Mouse (Mus musculus) kidney, postnatal 0 days (tissue): ENCODE measurements around the gene Cdk8. TPM values are rescaled to one million over a fixed set of nuclear protein-coding genes. Genes with fewer than 3 reads are reported as not detected.

Experiments used
- ATAC-seq: fragments of 200-750 bp; cut with Nextera tagmentation; replicated peaks from 2 replicates; pipeline ENCODE4 v1.8.0; 2017; ENCODE audit warnings: low read depth, moderate number of reproducible peaks, moderate TSS enrichment, moderate library complexity; ENCODE audit not compliant: low FRiP score
- DNase-seq: peaks from one replicate; pipeline ENCODE4 v3.0.0-alpha.2; 2016; ENCODE audit warnings: low spot score
- H3K27ac ChIP-seq: fragments of 300-500 bp; sonication (generic); 2 replicates; pipeline ENCODE4 v1.5.1; 2014; ENCODE audit warnings: mild to moderate bottlenecking
- H3K27me3 ChIP-seq: fragments of 300-500 bp; sonication (generic); 2 replicates; pipeline ENCODE4 v1.6.1; 2014; ENCODE audit warnings: low read length, mixed read lengths; ENCODE audit not compliant: insufficient read depth
- H3K36me3 ChIP-seq: fragments of 300-500 bp; sonication (generic); 2 replicates; pipeline ENCODE4 v1.6.1; 2014; ENCODE audit warnings: low read length, mixed read lengths; ENCODE audit not compliant: insufficient read depth
- H3K4me1 ChIP-seq: fragments of 300-500 bp; sonication (generic); replicated peaks from 2 replicates; pipeline ENCODE4 v1.6.1; 2014; ENCODE audit warnings: antibody characterized with exemption, low read length, mixed read lengths; ENCODE audit not compliant: insufficient read depth
- H3K4me2 ChIP-seq: fragments of 300-500 bp; sonication (generic); 2 replicates; pipeline ENCODE4 v1.6.1; 2014; ENCODE audit warnings: mild to moderate bottlenecking, low read length, moderate library complexity, mixed read lengths
- H3K4me3 ChIP-seq: fragments of 300-500 bp; sonication (generic); replicated peaks from 2 replicates; pipeline ENCODE4 v1.5.1; 2014; ENCODE audit warnings: low read depth, low read length
- H3K9ac ChIP-seq: fragments of 300-500 bp; sonication (generic); 2 replicates; pipeline ENCODE4 v1.6.1; 2014; ENCODE audit warnings: low read depth, low read length
- H3K9me3 ChIP-seq: fragments of 300-500 bp; sonication (generic); replicated peaks from 2 replicates; pipeline ENCODE4 v1.6.1; 2016; ENCODE audit warnings: low read length, inconsistent platforms, mixed read lengths
- CTCF ChIP-seq: IDR thresholded peaks from 2 replicates; pipeline ENCODE4 v1.5.1; 2016; ENCODE audit warnings: antibody characterized with exemption, low read depth, mild to moderate bottlenecking, moderate library complexity
- whole genome bisulfite sequencing: fragments of 180-500 bp; shearing (Covaris S2); extraction: QIAGEN DNeasy Blood & Tissue Kit; methylation state at CpG from one replicate; pipeline ENCODE4 v1.1.7; 2014; 5-methylcytosine and 5-hydroxymethylcytosine counted together
- polyA plus RNA-seq: library from polyadenylated mRNA; unstranded; fragments of >200 nt; fragmentation: Nextera tagmentation; extraction: Ambion mirVana; gene quantifications from 2 replicates; pipeline ENCODE4 v1.2.1, GENCODE M21; 2015

The Cdk8 gene
- polyA plus RNA-seq, 1 experiment from 2014 or later = 18.1 TPM

GRCm38 (mm10) chr5:146316316-146316715, 85.3 kb downstream of the Cdk8 start:
- H3K4me1 ChIP-seq = peaks cover 22% of the 10 kb centered on the region; the same call in 1 of the 2 replicates
- no peaks in the 10 kb centered on the region for H3K36me3 ChIP-seq
- 80% methylated on average over 5 of the region's 5 CpGs for WGBS
- H3K4me3 ChIP-seq = no peak overlapping the region
- no peak overlapping the region for H3K4me2 ChIP-seq
- H3K9ac ChIP-seq = no peak overlapping the region
- H3K27me3 ChIP-seq = no peaks in the 10 kb centered on the region
- DNase-seq (no peak), ATAC-seq (no peak)
- TF ChIP-seq CTCF = no peak
- H3K27ac ChIP-seq = no peak overlapping the region
- H3K9me3 ChIP-seq = no peaks in the 10 kb centered on the region

DNA sequence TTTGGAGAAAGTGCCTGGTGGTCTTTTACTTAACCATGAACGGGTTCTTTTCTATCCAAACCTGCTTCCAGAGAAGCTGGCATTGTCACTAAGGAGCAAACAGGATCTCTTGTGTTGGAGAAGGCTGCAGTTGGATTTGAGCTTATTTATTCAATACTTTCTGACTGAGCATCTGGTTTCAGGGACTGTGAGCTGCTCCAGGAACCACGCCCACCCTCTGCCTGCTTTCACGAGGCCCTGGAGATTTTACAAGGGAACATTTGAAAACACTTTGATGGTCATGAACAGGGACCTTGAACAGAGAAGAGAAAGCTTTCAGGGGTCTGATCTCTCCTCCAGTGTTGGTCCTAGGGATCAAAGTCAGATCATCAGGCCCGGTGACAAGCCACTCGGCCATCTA, 87.0 kb downstream of the Cdk8 start:
- H3K9ac ChIP-seq = no peak overlapping the region
- WGBS = 46% methylated on average over 5 of the region's 5 CpGs
- H3K36me3 ChIP-seq = no peaks in the 10 kb centered on the region
- peak; percentile 52 for DNase-seq
- no peak for ATAC-seq
- no peaks in the 10 kb centered on the region for H3K27me3 ChIP-seq
- H3K4me2 ChIP-seq = no peak overlapping the region
- peaks cover 22% of the 10 kb centered on the region; the same call in 1 of the 2 replicates for H3K4me1 ChIP-seq
- no peak overlapping the region; the same call in 1 of the 2 replicates for H3K27ac ChIP-seq
- no peak overlapping the region for H3K4me3 ChIP-seq
- no peaks in the 10 kb centered on the region for H3K9me3 ChIP-seq
- no peak for TF ChIP-seq CTCF

DNA sequence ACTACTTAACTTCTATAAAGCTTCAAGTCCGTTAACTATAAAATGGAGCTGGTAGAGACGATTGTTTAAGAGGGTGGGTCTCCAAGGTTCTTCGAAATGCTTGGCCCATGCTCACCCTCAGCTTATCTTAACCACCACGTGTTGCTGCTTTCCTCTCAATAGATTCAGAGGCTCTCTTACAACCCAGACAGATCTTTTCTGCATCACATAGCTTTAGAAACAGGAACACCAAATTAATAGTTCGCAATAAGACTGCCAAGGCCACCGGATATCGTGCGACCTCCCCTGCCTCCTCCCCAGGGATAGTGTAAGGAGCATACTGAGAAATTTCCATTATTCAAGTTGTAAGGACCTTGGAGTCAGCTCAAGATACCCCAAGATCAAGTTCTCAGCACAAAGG, 87.4 kb downstream of the Cdk8 start:
- ATAC-seq (no peak), DNase-seq (peak; percentile 44)
- no peaks in the 10 kb centered on the region for H3K9me3 ChIP-seq
- peaks cover 22% of the 10 kb centered on the region; the same call in 1 of the 2 replicates for H3K4me1 ChIP-seq
- H3K27me3 ChIP-seq = no peaks in the 10 kb centered on the region
- H3K4me2 ChIP-seq = no peak overlapping the region
- H3K27ac ChIP-seq = no peak overlapping the region; the same call in 1 of the 2 replicates
- no peaks in the 10 kb centered on the region for H3K36me3 ChIP-seq
- no peak for TF ChIP-seq CTCF
- 68% methylated on average over 8 of the region's 8 CpGs for WGBS
- no peak overlapping the region for H3K9ac ChIP-seq
- H3K4me3 ChIP-seq = no peak overlapping the region

- no peak overlapping the region for H3K9ac ChIP-seq
- H3K27ac ChIP-seq = no peak overlapping the region
- H3K36me3 ChIP-seq = no peaks in the 10 kb centered on the region
- 49% methylated on average over 10 of the region's 10 CpGs for WGBS
- H3K4me3 ChIP-seq = no peak overlapping the region
- H3K27me3 ChIP-seq = no peaks in the 10 kb centered on the region
- ATAC-seq (no peak), DNase-seq (no peak)
- no peak for TF ChIP-seq CTCF
- H3K4me2 ChIP-seq = no peak overlapping the region
- peaks cover 5% of the 10 kb centered on the region; the same call in 1 of the 2 replicates for H3K4me1 ChIP-seq
- no peaks in the 10 kb centered on the region for H3K9me3 ChIP-seq
These were observed 97.9 kb downstream of the Cdk8 start for GRCm38 (mm10) chr5:146328941-146329340.

- Histone ChIP-seq H3K9me3 (no peaks in the 10 kb centered on the region), H3K9ac (no peak overlapping the region), H3K4me2 (no peak overlapping the region), H3K27me3 (no peaks in the 10 kb centered on the region), H3K4me3 (no peak overlapping the region), H3K36me3 (no peaks in the 10 kb centered on the region), H3K4me1 (peaks cover 5% of the 10 kb centered on the region; the same call in 1 of the 2 replicates), H3K27ac (no peak overlapping the region)
- DNase-seq = no peak
- no peak for ATAC-seq
- TF ChIP-seq CTCF = no peak
- 84% methylated on average over 5 of the region's 5 CpGs for WGBS
These were observed 98.5 kb downstream of the Cdk8 start for GRCm38 (mm10) chr5:146329541-146329940.

DNA sequence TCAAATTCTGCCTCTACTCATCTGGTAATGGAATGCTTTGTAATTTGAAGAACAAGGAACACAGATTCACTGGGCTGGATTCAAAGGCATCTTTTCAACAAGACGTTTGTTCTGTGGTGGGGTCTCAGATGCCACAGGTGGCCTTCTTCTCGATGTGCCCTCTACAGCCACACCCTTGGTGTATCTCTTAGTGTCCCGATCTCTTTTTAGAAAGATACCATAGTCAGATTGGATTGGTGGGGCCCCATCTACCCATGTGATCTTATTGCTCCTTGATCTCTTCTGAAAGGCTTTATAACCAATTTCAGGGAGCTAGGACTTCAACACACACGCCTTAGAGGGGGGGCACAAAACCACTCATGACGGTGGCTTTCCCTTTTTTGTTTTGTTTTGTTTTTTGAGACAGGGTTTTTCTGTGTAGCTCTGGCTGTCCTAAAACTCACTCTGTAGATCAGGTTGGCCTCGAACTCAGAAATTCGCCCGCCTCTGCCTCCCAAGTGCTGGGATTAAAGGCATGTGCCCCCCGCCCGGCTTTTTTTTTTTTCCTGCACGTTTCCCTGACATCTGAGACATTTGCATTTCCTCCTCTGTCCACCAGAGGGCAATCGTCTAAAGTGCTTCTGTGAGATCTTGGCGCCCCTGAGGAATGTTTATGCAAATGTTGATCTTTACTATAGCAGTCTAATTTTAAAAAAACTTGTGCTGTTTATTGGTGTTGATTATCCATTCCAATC, 99.2 kb downstream of the Cdk8 start:
- Histone ChIP-seq H3K9me3 (no peaks in the 10 kb centered on the region), H3K27ac (no peak overlapping the region), H3K4me1 (no peaks in the 10 kb centered on the region; the same call in 1 of the 2 replicates), H3K9ac (no peak overlapping the region), H3K36me3 (no peaks in the 10 kb centered on the region), H3K4me3 (no peak overlapping the region), H3K27me3 (no peaks in the 10 kb centered on the region), H3K4me2 (no peak overlapping the region)
- DNase-seq (peak; percentile 84), ATAC-seq (no peak)
- 33% methylated on average over 13 of the region's 13 CpGs for WGBS
- TF ChIP-seq CTCF = peak; percentile 79
